Mouse (Mus musculus): ENCODE results near the gene Camta2. TPM values are rescaled to one million over a fixed set of nuclear protein-coding genes. Genes with fewer than 3 reads are reported as not detected.

Camta2 gene
- polyA plus RNA-seq, 1 experiment from 2014 or later = 14.1 TPM

DNA sequence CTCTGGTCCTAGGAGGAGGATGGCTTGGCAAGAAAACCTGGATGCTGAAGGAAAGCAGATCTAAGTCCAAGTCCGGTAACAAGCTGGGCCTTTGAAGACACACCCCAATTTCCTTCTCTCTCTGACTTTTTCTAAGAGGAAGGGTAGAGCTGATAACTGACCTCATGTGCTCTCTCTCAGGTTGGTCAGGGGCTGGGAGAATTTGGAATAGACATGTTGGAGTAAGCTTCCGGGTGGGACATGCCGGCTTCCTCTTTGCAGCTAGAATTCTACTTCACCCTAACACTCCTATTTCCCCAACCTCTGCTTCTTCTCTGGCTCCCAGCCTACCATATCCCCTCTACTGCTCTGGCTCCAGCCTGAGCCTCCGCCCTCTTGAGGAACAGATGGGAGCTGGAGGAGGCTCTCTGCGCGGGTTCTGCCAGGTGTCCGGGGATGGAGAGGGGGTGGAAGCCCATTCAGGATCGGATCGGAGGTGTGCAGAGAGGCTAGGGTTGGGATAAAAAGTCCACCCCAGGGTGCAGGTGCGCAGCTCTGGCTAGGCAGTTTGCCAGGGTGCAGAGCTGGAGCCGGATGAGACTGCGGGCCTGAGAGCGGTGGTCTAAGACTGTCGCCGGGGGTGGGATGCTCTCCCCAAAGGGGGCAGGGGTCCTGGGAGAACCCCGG is 871 bp downstream of the Camta2 start:
- peak overlapping the region; percentile 89 for H3K4me2 ChIP-seq
- no peaks in the 10 kb centered on the region for H3K9me3 ChIP-seq (replicated peaks)
- peak overlapping the region; percentile 81 for H3K4me3 ChIP-seq (replicated peaks)
- peaks cover 37% of the 10 kb centered on the region for H3K36me3 ChIP-seq
- ATAC-seq (replicated peaks; ENCODE audit: low FRiP score) = peak; percentile 69
- peaks cover 27% of the 10 kb centered on the region for H3K4me1 ChIP-seq
- 2% methylated on average over 16 of the region's 16 CpGs for WGBS
- no peaks in the 10 kb centered on the region for H3K27me3 ChIP-seq
- peak overlapping the region; percentile 92 for H3K27ac ChIP-seq
- peak overlapping the region; percentile 72 for H3K9ac ChIP-seq

DNA sequence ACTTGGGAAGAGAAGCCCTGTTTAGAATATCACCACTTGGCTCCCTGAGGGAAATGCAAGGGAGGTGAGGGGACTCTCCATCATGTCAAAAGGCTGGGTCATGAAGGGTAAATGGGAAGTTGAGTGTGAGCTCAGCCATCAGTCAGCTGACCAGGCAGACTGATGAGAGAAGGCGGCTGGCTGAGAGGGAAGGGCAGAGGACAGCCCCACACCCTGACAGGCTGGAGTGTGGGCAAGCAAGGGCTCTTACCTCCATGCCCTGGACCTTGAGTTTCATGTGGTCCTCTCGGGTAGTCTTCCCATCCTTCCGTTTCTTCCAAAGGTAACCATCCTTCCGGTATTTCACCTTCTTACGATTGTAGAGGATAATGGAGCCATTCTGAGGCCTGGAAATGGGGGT is 4.3 kb downstream of the Camta2 start:
- Histone ChIP-seq H3K36me3 (peaks cover 64% of the 10 kb centered on the region), H3K9ac (no peak overlapping the region), H3K27ac (no peak overlapping the region), H3K4me2 (no peak overlapping the region), H3K9me3 (replicated peaks) (no peaks in the 10 kb centered on the region), H3K4me3 (replicated peaks) (no peak overlapping the region), H3K4me1 (peaks cover 25% of the 10 kb centered on the region), H3K27me3 (no peaks in the 10 kb centered on the region)
- WGBS = 88% methylated on average over 5 of the region's 5 CpGs
- ATAC-seq (replicated peaks; ENCODE audit: low FRiP score) = no peak

DNA sequence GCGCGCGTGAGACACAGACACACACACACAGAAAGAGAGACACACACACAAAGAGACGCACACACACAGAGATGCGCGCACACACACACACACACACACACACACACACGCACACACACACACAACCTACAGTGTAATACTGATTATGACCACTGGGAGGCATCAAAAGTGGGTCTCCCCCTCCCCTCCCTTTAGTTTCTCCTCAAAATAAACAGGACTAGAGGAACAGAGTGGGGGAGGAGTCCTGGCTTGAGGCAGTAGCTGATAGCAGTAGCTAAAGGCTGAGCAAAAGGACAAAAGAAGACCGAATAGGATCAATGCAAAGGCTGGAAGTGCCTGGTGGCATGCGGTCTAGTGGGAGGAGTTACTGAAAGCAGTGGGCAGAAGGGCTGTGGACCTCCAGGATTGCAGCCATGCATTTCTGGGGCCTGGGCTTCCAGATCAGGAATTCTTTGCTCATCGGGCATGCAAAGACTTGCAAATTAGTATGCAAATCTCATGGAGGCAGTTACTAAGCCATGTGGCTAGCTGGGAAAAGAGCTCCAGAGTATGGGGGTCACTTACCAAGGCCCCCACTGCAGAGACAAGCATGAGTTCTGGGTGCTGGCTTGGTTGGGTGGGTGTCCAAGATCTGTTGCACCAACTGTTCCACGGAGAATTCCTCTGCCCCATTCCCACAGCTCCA is 5.9 kb downstream of the Camta2 start:
- WGBS = 32% methylated on average over 11 of the region's 11 CpGs
- Histone ChIP-seq H3K27ac (no peak overlapping the region), H3K36me3 (peaks cover 71% of the 10 kb centered on the region), H3K9ac (no peak overlapping the region), H3K4me2 (no peak overlapping the region), H3K27me3 (no peaks in the 10 kb centered on the region), H3K9me3 (replicated peaks) (no peaks in the 10 kb centered on the region), H3K4me3 (replicated peaks) (no peak overlapping the region), H3K4me1 (peaks cover 13% of the 10 kb centered on the region)
- no peak; the same call in 1 of the 2 replicates for ATAC-seq (replicated peaks; ENCODE audit: low FRiP score)

DNA sequence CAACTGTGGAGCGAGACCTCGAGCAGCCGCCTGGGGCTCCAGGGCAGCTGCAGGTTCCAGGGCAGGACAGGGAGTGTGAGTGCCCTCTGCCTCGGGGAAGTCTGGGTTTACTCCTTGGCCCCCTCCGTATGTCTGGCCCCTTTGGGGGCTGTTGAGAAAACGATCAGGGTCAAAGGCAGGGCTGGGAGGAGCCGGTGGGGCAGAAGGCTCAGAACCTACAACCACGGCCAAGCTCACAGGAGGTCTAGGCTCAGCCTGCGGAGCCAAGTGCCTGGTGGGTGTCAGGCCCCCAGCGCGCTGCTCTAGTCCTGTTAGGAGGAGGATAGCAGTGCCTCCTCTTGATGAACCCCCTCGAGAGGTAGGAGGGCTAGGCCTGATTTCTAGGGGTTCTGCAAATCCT is 6.7 kb downstream of the Camta2 start:
- peaks cover 80% of the 10 kb centered on the region for H3K36me3 ChIP-seq
- H3K4me3 ChIP-seq (replicated peaks) = no peak overlapping the region
- no peak overlapping the region for H3K4me2 ChIP-seq
- no peak overlapping the region for H3K9ac ChIP-seq
- H3K4me1 ChIP-seq = peaks cover 6% of the 10 kb centered on the region; the same call in 1 of the 2 replicates
- no peak overlapping the region for H3K27ac ChIP-seq
- H3K9me3 ChIP-seq (replicated peaks) = no peaks in the 10 kb centered on the region
- no peaks in the 10 kb centered on the region for H3K27me3 ChIP-seq
- ATAC-seq (replicated peaks; ENCODE audit: low FRiP score) = no peak
- 61% methylated on average over 12 of the region's 12 CpGs for WGBS

DNA sequence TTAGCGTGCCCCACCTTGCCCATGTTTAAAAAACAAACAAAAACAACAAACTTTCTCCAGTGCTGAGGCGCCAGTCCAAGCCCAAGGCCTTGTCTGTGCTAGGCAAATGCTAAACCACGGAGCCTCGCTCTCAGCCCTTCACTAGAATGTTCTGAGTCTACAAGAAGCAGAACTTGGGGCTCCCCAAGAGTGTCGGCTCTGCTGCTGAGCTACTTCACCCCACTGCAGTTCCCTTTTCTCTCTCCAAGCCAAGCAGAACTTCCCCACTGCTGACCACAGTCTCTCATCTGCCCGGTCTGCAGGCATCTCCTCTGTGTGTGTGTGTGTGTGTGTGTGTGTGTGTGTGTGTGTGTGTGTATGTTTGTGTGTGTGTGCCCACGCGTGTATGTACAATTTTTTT is 8.0 kb downstream of the Camta2 start:
- ATAC-seq (replicated peaks; ENCODE audit: low FRiP score) = no peak
- no peak overlapping the region for H3K9ac ChIP-seq
- no peak overlapping the region for H3K4me2 ChIP-seq
- H3K36me3 ChIP-seq = peaks cover 80% of the 10 kb centered on the region
- H3K27me3 ChIP-seq = no peaks in the 10 kb centered on the region
- no peak overlapping the region for H3K27ac ChIP-seq
- WGBS = 92% methylated on average over 8 of the region's 8 CpGs
- H3K4me1 ChIP-seq = peaks cover 6% of the 10 kb centered on the region; the same call in 1 of the 2 replicates
- no peak overlapping the region for H3K4me3 ChIP-seq (replicated peaks)
- no peaks in the 10 kb centered on the region for H3K9me3 ChIP-seq (replicated peaks)

DNA sequence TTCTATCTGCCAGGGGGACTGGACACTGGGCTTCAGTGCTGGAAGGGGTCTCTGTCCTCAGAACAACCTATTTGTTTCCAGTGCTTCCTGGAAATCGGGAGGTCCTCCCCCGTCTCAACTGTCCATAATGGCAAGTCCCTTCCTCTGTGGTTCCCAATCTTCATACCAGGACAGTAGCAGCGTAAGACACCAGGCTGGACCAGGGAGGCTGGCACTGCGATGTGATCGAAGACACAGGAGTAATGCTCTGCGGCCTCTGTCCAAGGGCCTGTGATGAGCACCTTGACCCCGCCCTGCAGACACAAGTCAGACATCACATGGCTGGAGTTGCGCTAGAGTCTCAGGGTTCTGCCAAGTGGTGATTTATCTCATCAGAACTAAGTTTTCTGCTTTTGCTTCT is 8.5 kb downstream of the Camta2 start:
- H3K27ac ChIP-seq = no peak overlapping the region
- no peaks in the 10 kb centered on the region for H3K27me3 ChIP-seq
- no peak overlapping the region for H3K4me3 ChIP-seq (replicated peaks)
- no peak for ATAC-seq (replicated peaks; ENCODE audit: low FRiP score)
- WGBS = 94% methylated on average over 8 of the region's 8 CpGs
- peaks cover 81% of the 10 kb centered on the region for H3K36me3 ChIP-seq
- no peaks in the 10 kb centered on the region for H3K9me3 ChIP-seq (replicated peaks)
- H3K4me1 ChIP-seq = peaks cover 6% of the 10 kb centered on the region; the same call in 1 of the 2 replicates
- H3K9ac ChIP-seq = no peak overlapping the region
- no peak overlapping the region for H3K4me2 ChIP-seq

DNA sequence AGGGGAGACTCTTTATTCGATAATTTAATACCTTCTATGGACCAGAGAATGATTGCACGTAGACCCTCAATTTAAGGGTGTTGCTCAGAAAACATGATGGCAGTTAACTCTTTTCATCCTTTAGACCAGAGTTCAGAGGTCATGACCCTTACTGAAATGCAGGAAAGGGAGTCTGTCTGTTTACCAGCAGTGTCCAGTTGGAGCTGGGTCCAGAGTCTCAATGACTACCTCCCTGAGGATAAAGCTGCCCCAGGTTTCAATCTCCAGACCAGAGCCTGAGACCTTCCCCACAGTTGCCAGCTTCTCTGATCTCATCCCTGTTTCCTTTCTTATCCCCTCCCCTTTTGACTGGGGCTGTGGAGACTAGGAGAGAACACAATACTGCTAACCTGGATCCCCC is 9.3 kb downstream of the Camta2 start:
- H3K27ac ChIP-seq = no peak overlapping the region
- H3K9me3 ChIP-seq (replicated peaks) = no peaks in the 10 kb centered on the region
- peaks cover 6% of the 10 kb centered on the region; the same call in 1 of the 2 replicates for H3K4me1 ChIP-seq
- no peak for ATAC-seq (replicated peaks; ENCODE audit: low FRiP score)
- no peak overlapping the region for H3K4me3 ChIP-seq (replicated peaks)
- H3K27me3 ChIP-seq = no peaks in the 10 kb centered on the region
- H3K9ac ChIP-seq = no peak overlapping the region
- 73% methylated on average over 2 of the region's 2 CpGs for WGBS
- no peak overlapping the region for H3K4me2 ChIP-seq
- peaks cover 81% of the 10 kb centered on the region for H3K36me3 ChIP-seq

DNA sequence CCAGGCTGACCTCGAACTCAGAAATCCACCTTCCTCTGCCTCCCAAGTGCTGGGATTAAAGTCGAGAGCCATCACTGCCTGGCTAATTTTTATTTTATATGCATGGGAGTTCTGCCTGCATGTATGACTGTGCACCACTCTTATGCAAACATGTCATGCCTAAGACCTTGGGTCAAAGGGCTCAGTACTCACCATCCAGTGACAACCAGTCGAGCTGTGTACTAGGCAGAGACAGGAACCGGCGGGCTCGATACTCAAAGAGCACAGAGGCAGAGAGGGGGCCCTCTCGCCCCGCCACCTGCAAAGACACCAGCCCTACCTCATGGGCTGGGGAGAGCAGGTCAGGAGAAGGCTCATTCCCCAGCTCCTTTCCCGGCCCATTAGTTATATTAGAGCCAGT is 9.8 kb downstream of the Camta2 start:
- Histone ChIP-seq H3K4me3 (replicated peaks) (no peak overlapping the region), H3K27ac (no peak overlapping the region), H3K36me3 (peaks cover 77% of the 10 kb centered on the region), H3K9me3 (replicated peaks) (no peaks in the 10 kb centered on the region), H3K4me1 (peaks cover 6% of the 10 kb centered on the region; the same call in 1 of the 2 replicates), H3K9ac (no peak overlapping the region), H3K27me3 (no peaks in the 10 kb centered on the region), H3K4me2 (no peak overlapping the region)
- ATAC-seq (replicated peaks; ENCODE audit: low FRiP score) = no peak
- 81% methylated on average over 9 of the region's 9 CpGs for WGBS

DNA sequence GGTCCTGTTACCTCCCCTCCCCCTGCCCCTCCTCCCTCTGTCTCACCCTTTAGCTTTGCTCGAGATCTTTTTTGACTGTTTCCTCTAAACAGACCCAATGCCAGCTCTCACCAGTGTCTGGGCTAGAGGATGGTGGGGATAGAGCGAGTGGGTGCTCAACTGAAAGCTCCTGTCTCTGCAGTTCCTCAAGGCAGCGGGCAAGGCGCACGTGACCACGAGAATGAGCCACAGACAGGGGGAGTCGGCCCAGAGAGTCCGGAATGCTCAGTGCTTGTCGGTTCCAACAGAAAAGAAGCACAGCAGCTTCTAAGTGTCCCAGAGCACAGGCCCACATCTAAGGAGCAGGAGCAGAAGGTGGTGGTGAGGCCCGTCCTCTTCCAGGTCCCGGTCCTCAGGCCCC is 13.4 kb downstream of the Camta2 start:
- 72% methylated on average over 11 of the region's 11 CpGs for WGBS
- no peak for ATAC-seq (replicated peaks; ENCODE audit: low FRiP score)
- H3K9ac ChIP-seq = no peak overlapping the region
- H3K4me3 ChIP-seq (replicated peaks) = no peak overlapping the region
- H3K4me1 ChIP-seq = peaks cover 16% of the 10 kb centered on the region
- H3K27me3 ChIP-seq = no peaks in the 10 kb centered on the region
- no peaks in the 10 kb centered on the region for H3K9me3 ChIP-seq (replicated peaks)
- H3K4me2 ChIP-seq = no peak overlapping the region
- H3K27ac ChIP-seq = no peak overlapping the region
- H3K36me3 ChIP-seq = peaks cover 66% of the 10 kb centered on the region

DNA sequence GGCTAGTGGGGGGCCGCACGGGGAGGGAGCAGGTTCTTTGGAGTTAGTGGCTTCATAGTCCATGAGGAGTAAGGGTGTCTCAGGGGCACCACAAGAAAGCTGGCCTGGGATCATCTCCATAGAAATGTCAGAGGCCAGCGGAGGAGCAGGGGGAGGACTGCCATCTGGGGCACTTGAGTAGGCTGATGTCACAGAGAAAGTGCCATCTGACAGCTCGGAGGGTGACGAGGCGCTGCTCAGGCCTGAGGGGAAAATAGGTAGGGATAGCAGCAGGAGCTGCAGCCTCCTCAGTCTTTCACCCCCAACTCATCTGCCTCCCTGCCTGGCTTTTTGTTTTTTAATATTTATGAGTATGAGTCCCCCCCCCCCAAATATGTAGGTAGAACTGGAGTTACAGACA is 13.9 kb downstream of the Camta2 start:
- Histone ChIP-seq H3K27me3 (no peaks in the 10 kb centered on the region), H3K9me3 (replicated peaks) (no peaks in the 10 kb centered on the region), H3K4me3 (replicated peaks) (no peak overlapping the region), H3K4me1 (peaks cover 17% of the 10 kb centered on the region), H3K4me2 (no peak overlapping the region), H3K9ac (no peak overlapping the region), H3K36me3 (peaks cover 62% of the 10 kb centered on the region), H3K27ac (no peak overlapping the region)
- no peak for ATAC-seq (replicated peaks; ENCODE audit: low FRiP score)
- WGBS = 77% methylated on average over 6 of the region's 6 CpGs

DNA sequence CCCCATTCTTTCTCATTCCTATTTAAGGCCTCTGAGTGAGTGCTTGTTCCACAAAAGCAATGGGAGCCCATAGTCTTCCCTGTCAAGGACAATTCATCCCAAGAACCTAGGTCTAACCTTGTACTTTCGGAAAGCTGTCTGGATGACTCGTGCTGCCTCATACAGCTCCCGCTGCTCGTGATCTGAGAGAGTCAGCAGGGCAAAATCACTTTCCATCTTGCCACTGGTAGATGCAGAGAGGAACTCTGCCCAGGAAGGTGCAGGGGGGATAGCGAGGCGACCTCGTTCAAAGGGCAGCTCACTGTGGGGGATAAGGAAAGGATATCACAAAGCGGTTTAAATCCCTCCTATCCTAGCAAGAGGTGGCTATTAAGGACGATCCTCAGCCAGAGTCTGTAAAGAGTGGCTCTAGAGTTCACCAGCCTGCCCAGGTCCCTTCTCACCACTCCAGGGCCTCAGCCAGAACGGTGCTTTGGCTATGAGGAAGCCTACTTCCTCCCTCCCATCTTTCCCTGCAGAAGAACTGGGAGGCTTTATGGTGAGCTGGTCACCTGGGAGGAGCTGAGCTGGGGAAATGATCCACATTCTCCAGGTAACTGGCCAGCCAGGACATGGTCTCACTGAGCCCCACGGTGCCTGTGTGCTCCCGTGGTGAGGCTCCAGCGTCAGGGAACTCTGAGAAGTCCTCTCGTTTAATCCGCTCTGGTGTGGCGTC is 16.4 kb downstream of the Camta2 start:
- peaks cover 53% of the 10 kb centered on the region for H3K36me3 ChIP-seq
- H3K9ac ChIP-seq = 0 out of 2 replicates have a peak overlapping the region, but pooled peaks have one; percentile 14
- H3K9me3 ChIP-seq (replicated peaks) = no peaks in the 10 kb centered on the region
- WGBS = 88% methylated on average over 16 of the region's 16 CpGs
- H3K27me3 ChIP-seq = no peaks in the 10 kb centered on the region
- H3K27ac ChIP-seq = peak overlapping the region; percentile 100; the same call in 1 of the 2 replicates
- peak overlapping the region; percentile 91 for H3K4me2 ChIP-seq
- peaks cover 35% of the 10 kb centered on the region for H3K4me1 ChIP-seq
- 0 out of 2 replicates have a peak overlapping the region, but pooled peaks have one; percentile 2 for H3K4me3 ChIP-seq (replicated peaks)
- no peak for ATAC-seq (replicated peaks; ENCODE audit: low FRiP score)

DNA sequence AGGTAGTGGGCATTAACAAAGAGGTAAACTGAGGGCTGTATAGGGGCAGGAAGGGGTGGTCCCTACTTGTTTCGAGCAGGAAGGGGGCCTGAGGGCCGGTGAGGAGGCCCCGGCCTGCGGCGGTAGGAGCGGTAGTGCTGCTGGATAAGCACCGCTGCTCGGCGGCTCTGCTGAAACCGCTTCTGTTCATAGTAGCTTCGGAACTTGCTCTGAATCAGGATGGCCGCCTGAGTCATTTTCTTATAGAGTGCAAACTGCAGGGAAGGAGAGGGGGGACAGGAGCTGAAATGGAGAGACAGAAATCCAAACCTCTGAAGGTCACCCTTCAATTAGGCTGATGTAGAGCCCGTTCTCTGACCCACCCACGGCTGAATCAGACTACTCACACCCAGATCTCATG is 17.4 kb downstream of the Camta2 start:
- WGBS = 45% methylated on average over 14 of the region's 14 CpGs
- no peaks in the 10 kb centered on the region for H3K9me3 ChIP-seq (replicated peaks)
- H3K4me3 ChIP-seq (replicated peaks) = peak overlapping the region; percentile 82
- H3K36me3 ChIP-seq = peaks cover 54% of the 10 kb centered on the region
- peak overlapping the region; percentile 100 for H3K27ac ChIP-seq
- ATAC-seq (replicated peaks; ENCODE audit: low FRiP score) = no peak
- no peaks in the 10 kb centered on the region for H3K27me3 ChIP-seq
- peak overlapping the region; percentile 75 for H3K9ac ChIP-seq
- peak overlapping the region; percentile 91 for H3K4me2 ChIP-seq
- H3K4me1 ChIP-seq = peaks cover 35% of the 10 kb centered on the region
